Mouse (Mus musculus) CH12.LX (cell line): Measurements from ENCODE around the gene Ripk4. TPM values are rescaled to one million over a fixed set of nuclear protein-coding genes. Genes with fewer than 3 reads are reported as not detected.

Experiments
- DNase-seq: peaks from one replicate; pipeline ENCODE4 v3.0.0-alpha.2; 2013; ENCODE audit errors: extremely low read depth
- H3K27ac ChIP-seq: 2 replicates; pipeline ENCODE4 v1.5.1; 2012; ENCODE audit warnings: low read depth, mild to moderate bottlenecking, control low read depth, moderate library complexity; ENCODE audit not compliant: insufficient read depth
- H3K27me3 ChIP-seq: replicated peaks from 2 replicates; pipeline ENCODE3; 2012; ENCODE audit warnings: inconsistent platforms
- H3K36me3 ChIP-seq, 2 experiments: replicated peaks in 1 of 2; 2 replicates each; pipeline versions ENCODE3 to v1.6.1; 2012; ENCODE audit warnings: inconsistent platforms in 1 of 2, low read length in 1 of 2, mild to moderate bottlenecking in 1 of 2, mixed read lengths in 1 of 2, moderate library complexity in 1 of 2; ENCODE audit not compliant: control insufficient read depth in 1 of 2, insufficient read depth in 1 of 2
- H3K4me1 ChIP-seq, 2 experiments: 2 replicates each; pipeline ENCODE4 v1.6.1; 2012; ENCODE audit warnings: inconsistent platforms in 1 of 2, moderate library complexity in 1 of 2; ENCODE audit not compliant: insufficient read depth in 2 of 2, control insufficient read depth in 1 of 2
- H3K4me2 ChIP-seq: 2 replicates; pipeline ENCODE4 v1.6.1; 2012; ENCODE audit warnings: low read depth, mild to moderate bottlenecking, control low read depth; ENCODE audit not compliant: poor library complexity, insufficient read depth, severe bottlenecking
- H3K4me3 ChIP-seq, 3 experiments: fragments of 150-350 bp in 1 of 3; sonication (generic) in 1 of 3; replicated peaks in 1 of 3; 2 replicates each; pipeline versions ENCODE3 to v1.5.1; 2011 to 2012; ENCODE audit warnings: low read depth in 2 of 3, low read length in 2 of 3, mild to moderate bottlenecking in 2 of 3, moderate library complexity in 2 of 3, control low read depth in 1 of 3, improper control_type of control experiment in 1 of 3, inconsistent platforms in 1 of 3, mixed read lengths in 1 of 3; ENCODE audit not compliant: poor library complexity in 1 of 3
- H3K79me2 ChIP-seq: replicated peaks from 2 replicates; pipeline ENCODE4 v1.6.1; 2012; ENCODE audit warnings: mild to moderate bottlenecking, moderate library complexity; ENCODE audit not compliant: control insufficient read depth, poor library complexity, insufficient read depth, severe bottlenecking; ENCODE audit errors: extremely low read depth
- H3K9ac ChIP-seq: 2 replicates; pipeline ENCODE4 v1.6.1; 2012; ENCODE audit warnings: low read depth, mild to moderate bottlenecking, control low read depth, moderate library complexity; ENCODE audit not compliant: insufficient read depth
- H3K9me3 ChIP-seq: replicated peaks from 2 replicates; pipeline ENCODE3; 2012; ENCODE audit warnings: low read length, inconsistent platforms, mixed read lengths
- BHLHE40 ChIP-seq: IDR thresholded peaks from 2 replicates; pipeline ENCODE4 v1.6.1; 2011; ENCODE audit warnings: mild to moderate bottlenecking, low read depth, low read length, improper control_type of control experiment
- CHD1 ChIP-seq: IDR thresholded peaks from 2 replicates; pipeline ENCODE4 v1.6.1; 2012; ENCODE audit warnings: low read depth, low read length, improper control_type of control experiment, inconsistent platforms
- EP300 ChIP-seq: IDR thresholded peaks from 2 replicates; pipeline ENCODE4 v1.6.1; 2011; ENCODE audit warnings: low read length, improper control_type of control experiment
- ETS1 ChIP-seq: conservative IDR thresholded peaks from 2 replicates; pipeline ENCODE4 v1.6.1; 2012; ENCODE audit warnings: low read depth, mild to moderate bottlenecking, inconsistent platforms, low read length, improper control_type of control experiment, moderate library complexity
- GABPA ChIP-seq: IDR thresholded peaks from 2 replicates; pipeline ENCODE4 v1.6.1; 2012; ENCODE audit warnings: low read depth, low read length, improper control_type of control experiment, inconsistent platforms; ENCODE audit not compliant: insufficient replicate concordance
- HCFC1 ChIP-seq: IDR thresholded peaks from 2 replicates; pipeline ENCODE4 v1.6.1; 2012; ENCODE audit warnings: low read depth, mild to moderate bottlenecking, inconsistent platforms, low read length, improper control_type of control experiment
- IRF4 ChIP-seq: IDR thresholded peaks from 2 replicates; pipeline ENCODE4 v1.6.1; 2014; ENCODE audit warnings: low read depth, mild to moderate bottlenecking, inconsistent platforms, low read length, improper control_type of control experiment
- JUND ChIP-seq: conservative IDR thresholded peaks from 2 replicates; pipeline ENCODE4 v1.6.1; 2011; ENCODE audit warnings: low read depth, low read length, improper control_type of control experiment
- KAT2A ChIP-seq: IDR thresholded peaks from 2 replicates; pipeline ENCODE4 v1.6.1; 2012; ENCODE audit warnings: low read length, improper control_type of control experiment, inconsistent platforms; ENCODE audit not compliant: insufficient replicate concordance
- MAFK ChIP-seq: IDR thresholded peaks from 2 replicates; pipeline ENCODE4 v1.6.1; 2011; ENCODE audit warnings: low read length, improper control_type of control experiment; ENCODE audit not compliant: insufficient replicate concordance
- MAX ChIP-seq: IDR thresholded peaks from 2 replicates; pipeline ENCODE4 v1.6.1; 2011; ENCODE audit warnings: low read length, improper control_type of control experiment
- MAZ ChIP-seq: IDR thresholded peaks from 2 replicates; pipeline ENCODE4 v1.6.1; 2012; ENCODE audit warnings: low read depth, mild to moderate bottlenecking, inconsistent platforms, low read length, improper control_type of control experiment, moderate library complexity
- MXI1 ChIP-seq: IDR thresholded peaks from 2 replicates; pipeline ENCODE4 v1.6.1; 2011; ENCODE audit warnings: mild to moderate bottlenecking, low read depth, low read length, improper control_type of control experiment
- PAX5 ChIP-seq: IDR thresholded peaks from 2 replicates; pipeline ENCODE4 v1.6.1; 2012; ENCODE audit warnings: low read length, inconsistent platforms, mixed read lengths
- POLR2A ChIP-seq: IDR thresholded peaks from 2 replicates; pipeline ENCODE4 v1.6.1; 2011; ENCODE audit warnings: low read depth, mild to moderate bottlenecking, improper control_type of control experiment, low read length
- RAD21 ChIP-seq: IDR thresholded peaks from 2 replicates; pipeline ENCODE4 v1.6.1; 2011; ENCODE audit warnings: low read depth, mild to moderate bottlenecking, low read length, improper control_type of control experiment, moderate library complexity
- RCOR1 ChIP-seq: conservative IDR thresholded peaks from 2 replicates; pipeline ENCODE4 v1.6.1; 2012; ENCODE audit warnings: low read depth, mild to moderate bottlenecking, inconsistent platforms, low read length, improper control_type of control experiment
- SMC3 ChIP-seq: IDR thresholded peaks from 2 replicates; pipeline ENCODE4 v1.6.1; 2011; ENCODE audit warnings: low read depth, low read length, improper control_type of control experiment
- TCF12 ChIP-seq: IDR thresholded peaks from 2 replicates; pipeline ENCODE4 v1.6.1; 2014; ENCODE audit warnings: low read depth, mild to moderate bottlenecking, inconsistent platforms, low read length, improper control_type of control experiment
- USF1 ChIP-seq: IDR thresholded peaks from 2 replicates; pipeline ENCODE4 v1.6.1; 2014; ENCODE audit warnings: low read depth, mild to moderate bottlenecking, inconsistent platforms, low read length, improper control_type of control experiment
- ZKSCAN1 ChIP-seq: IDR thresholded peaks from 2 replicates; pipeline ENCODE4 v1.6.1; 2012; ENCODE audit warnings: low read depth, inconsistent platforms, low read length, improper control_type of control experiment, borderline replicate concordance
- ZMIZ1 ChIP-seq: IDR thresholded peaks from 2 replicates; pipeline ENCODE4 v1.6.1; 2012; ENCODE audit warnings: low read depth, mild to moderate bottlenecking, inconsistent platforms, low read length, improper control_type of control experiment
- ZNF384 ChIP-seq: IDR thresholded peaks from 2 replicates; pipeline ENCODE4 v1.6.1; 2012; ENCODE audit warnings: low read depth, low read length, improper control_type of control experiment, inconsistent platforms
- dilution Hi-C: fragments of 300-500 bp; cut with MboI; formaldehyde crosslinking; loops from 2 replicates; pipeline ENCODE4 v1.14.3; 2020; ENCODE audit warnings: low sequenced_read_pairs; ENCODE audit not compliant: extremely low pct_unique_long_range_greater_than_20kb, extremely low pct_ligation_motif_present
- in situ Hi-C: fragments of 300-500 bp; cut with MboI; formaldehyde crosslinking; loops from 3 replicates; pipeline ENCODE4 v1.14.3; 2019; ENCODE audit warnings: low sequenced_read_pairs, low pct_ligation_motif_present, low pct_unique_long_range_greater_than_20kb, mixed read lengths
- polyA plus RNA-seq: library from polyadenylated mRNA; unstranded; fragments of >175 nt; gene quantifications from 2 replicates; pipeline ENCODE4 v1.2.1, GENCODE M21; 2012; ENCODE audit warnings: low read depth; ENCODE audit not compliant: insufficient read length
- total RNA-seq, 2 experiments: library from RNA; depleted of rRNA; stranded (reverse); fragments of 300-350 nt in 1 of 2; fragments of >200 nt in 1 of 2; gene quantifications; 2 replicates each; pipeline ENCODE4 v1.2.3; 2012 to 2014

Ripk4 gene
- total and polyA plus RNA-seq, 3 experiments: 0.04 to 0.09 TPM; not detected in 1

- H3K27ac ChIP-seq: no peak overlapping the region
- in situ Hi-C loops: loop anchor here (25.0 kb wide), 1 partner anchor 1007 kb away; no protein-coding TSS in a partner anchor
- TF ChIP-seq MXI1 (no peak), MAFK (peak; percentile 76), EP300 (peak; percentile 64), ETS1 (peak; percentile 21; the same call in 1 of the 2 replicates), IRF4 (peak; percentile 20; the same call in 1 of the 2 replicates), CHD1 (no peak), BHLHE40 (peak; percentile 64), JUND (no peak), POLR2A (no peak), USF1 (no peak), ZNF384 (no peak), ZMIZ1 (no peak), RAD21 (no peak), RCOR1 (no peak)
- TF ChIP-seq, all 38 proteins: peak for 5
- no peak overlapping the region for H3K9ac ChIP-seq
- peaks cover 2% of the 10 kb centered on the region for H3K9me3 ChIP-seq
- no peak overlapping the region for H3K4me3 ChIP-seq
- H3K79me2 ChIP-seq: no peaks in the 10 kb centered on the region
- dilution Hi-C loops: no loop called here
- H3K4me1 ChIP-seq: peaks cover 0 to 16% of the 10 kb centered on the region in 2 experiments; a peak in 2 of 4 replicates
- H3K27me3 ChIP-seq: no peaks in the 10 kb centered on the region
- H3K36me3 ChIP-seq: no peaks in the 10 kb centered on the region
- H3K4me2 ChIP-seq: no peak overlapping the region
- DNase-seq: peak; percentile 29
These were observed 44.1 kb downstream of the Ripk4 start for GRCm38 (mm10) chr16:97719392-97719983.

GRCm38 (mm10) chr16:97716567-97716966 is 47.0 kb downstream of the Ripk4 start:
- Histone ChIP-seq H3K36me3 (no peaks in the 10 kb centered on the region), H3K4me2 (no peak overlapping the region), H3K4me3 (no peak overlapping the region), H3K9me3 (peaks cover 2% of the 10 kb centered on the region), H3K4me1 (peaks cover 0 to 16% of the 10 kb centered on the region in 2 experiments; a peak in 2 of 4 replicates), H3K27ac (no peak overlapping the region), H3K9ac (no peak overlapping the region), H3K27me3 (no peaks in the 10 kb centered on the region), H3K79me2 (no peaks in the 10 kb centered on the region)
- no peak for TF ChIP-seq HCFC1
- TF ChIP-seq KAT2A: no peak
- no peak for TF ChIP-seq BHLHE40
- TF ChIP-seq ZKSCAN1: no peak
- no peak for TF ChIP-seq CHD1
- no peak for TF ChIP-seq MAX
- no peak for TF ChIP-seq ETS1
- TF ChIP-seq MAZ: no peak
- no peak for TF ChIP-seq ZMIZ1
- no peak for TF ChIP-seq TCF12
- TF ChIP-seq ZNF384: no peak
- no peak for TF ChIP-seq GABPA
- no peak for TF ChIP-seq MXI1
- TF ChIP-seq USF1: no peak
- TF ChIP-seq SMC3: no peak
- TF ChIP-seq PAX5: no peak
- no peak for DNase-seq
- dilution Hi-C loops: no loop called here
- in situ Hi-C loops: loop anchor here (25.0 kb wide), 1 partner anchor 1004 kb away; no protein-coding TSS in a partner anchor
